Mouse (Mus musculus): ENCODE data around the gene Ssna1.
A peak's percentile ranks its signal among the peaks of the same experiment; 100 is the strongest.

Ssna1 gene

DNA sequence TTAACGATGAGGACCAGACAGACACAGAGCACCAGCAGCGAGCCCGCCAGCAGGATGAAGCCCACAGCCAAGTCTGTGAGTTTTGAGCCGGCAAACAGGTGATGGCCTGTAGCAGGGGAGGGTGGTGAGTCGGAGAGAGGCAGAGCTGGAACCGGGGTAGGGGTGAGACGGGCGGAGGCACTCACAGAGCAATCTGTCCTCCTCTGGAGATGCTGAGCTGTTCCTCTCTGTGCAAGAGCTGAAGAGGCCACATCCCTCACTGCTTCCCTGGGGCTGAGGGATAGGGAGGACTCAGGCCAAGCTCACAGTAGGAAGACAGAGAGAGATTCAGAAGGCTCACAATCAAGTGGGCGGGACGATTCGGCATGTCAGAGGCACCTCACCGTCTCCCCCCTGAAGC lies 41.2 kb downstream of the Ssna1 start:
- DNase-seq (ENCODE audit: low spot score in 2 of 2), result no peak

- DNase-seq (ENCODE audit: low spot score in 2 of 2), result no peak
Observed at GRCm38 (mm10) chr2:25230581-25230980, 41.7 kb downstream of the Ssna1 start.

DNA sequence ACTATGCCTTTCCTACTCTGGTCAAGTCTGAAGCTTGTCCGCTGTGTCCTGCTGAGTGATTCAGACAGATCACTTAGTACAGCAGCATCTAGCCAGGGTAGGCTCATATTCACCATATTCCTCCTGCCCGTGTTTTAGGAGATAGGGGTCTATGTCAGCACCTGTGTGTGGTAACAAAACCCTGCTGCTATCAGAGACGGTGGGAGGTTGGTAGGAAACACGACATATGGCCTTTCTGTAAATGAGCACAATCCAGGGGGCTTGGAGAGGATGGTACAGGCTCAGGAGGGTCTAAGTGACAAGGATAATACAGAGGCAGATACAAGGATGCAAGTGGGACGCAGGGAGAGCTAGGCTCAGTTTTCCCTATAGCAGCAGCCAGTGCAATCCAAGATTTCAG lies 42.7 kb downstream of the Ssna1 start:
- no peak for DNase-seq (ENCODE audit: low spot score in 2 of 2)

DNA sequence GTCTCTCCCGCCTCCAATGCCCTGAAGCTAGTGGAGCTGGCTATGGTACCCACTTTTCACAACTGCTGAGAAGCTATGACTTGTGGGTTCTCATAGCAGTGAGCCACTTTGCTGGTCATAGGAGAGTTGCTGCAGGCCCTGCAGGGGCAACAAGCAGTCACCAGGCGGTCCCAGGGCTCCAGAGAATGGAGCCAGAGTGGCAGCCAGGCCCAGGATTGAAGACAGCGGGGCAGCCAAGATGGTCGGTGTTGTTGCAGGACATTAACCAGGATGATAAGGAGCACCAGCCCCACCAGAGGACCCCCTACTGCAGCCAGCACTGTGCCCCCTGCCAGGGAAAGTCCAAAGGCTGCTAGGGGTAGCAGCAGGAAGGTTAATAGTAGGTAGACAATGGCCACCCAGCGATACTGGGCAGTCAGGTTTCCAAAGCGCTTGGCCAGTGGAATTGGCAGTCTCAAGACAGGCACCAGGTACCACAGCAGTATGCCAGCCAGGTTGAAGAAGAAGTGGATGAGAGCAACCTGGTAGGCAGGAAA lies 43.2 kb downstream of the Ssna1 start:
- DNase-seq (ENCODE audit: low spot score in 2 of 2), result no peak

DNA sequence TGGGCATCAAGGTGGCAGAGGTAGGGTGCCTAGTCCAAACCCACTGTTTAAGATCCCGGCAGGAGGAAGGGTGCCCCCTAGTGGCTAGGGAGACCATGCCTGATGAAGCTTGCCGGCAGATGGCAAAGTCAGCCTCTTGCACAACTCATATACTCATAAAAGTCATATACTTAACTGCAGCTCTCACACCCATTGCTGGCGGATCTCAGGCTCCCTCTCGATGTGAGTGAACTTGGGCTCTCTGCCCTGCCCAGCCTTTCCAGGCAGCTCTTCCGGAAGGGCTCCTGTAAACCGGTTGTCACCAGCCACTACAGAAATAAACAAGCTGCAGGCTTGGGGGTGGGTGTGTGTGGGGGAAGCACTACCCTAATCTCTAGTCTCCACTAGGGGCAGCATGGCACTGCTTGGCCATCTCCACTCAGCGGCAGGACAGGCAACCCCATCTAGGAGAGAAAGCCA lies 43.8 kb downstream of the Ssna1 start:
- DNase-seq (ENCODE audit: low spot score in 2 of 2), result peak; percentile 84 to 86

DNA sequence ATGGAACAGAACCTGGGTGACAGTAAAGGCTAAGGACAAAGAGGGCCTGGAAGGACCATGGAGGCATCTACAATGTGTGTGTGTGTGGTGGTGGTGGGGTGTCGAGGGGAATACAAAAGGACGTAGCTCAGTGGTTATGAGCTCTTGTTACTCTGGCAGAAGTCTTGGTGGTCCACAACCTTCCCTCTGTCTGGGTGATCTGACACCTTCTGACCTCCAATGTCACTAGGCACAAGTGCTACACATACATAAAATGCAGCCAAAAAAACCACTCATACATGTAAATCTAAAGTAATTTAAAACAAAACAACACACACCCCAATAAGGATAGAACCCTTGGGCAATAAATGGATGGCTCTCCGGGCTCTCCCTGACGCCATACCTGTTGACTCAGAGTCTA lies 44.8 kb downstream of the Ssna1 start:
- DNase-seq (ENCODE audit: low spot score in 2 of 2), result no peak

DNA sequence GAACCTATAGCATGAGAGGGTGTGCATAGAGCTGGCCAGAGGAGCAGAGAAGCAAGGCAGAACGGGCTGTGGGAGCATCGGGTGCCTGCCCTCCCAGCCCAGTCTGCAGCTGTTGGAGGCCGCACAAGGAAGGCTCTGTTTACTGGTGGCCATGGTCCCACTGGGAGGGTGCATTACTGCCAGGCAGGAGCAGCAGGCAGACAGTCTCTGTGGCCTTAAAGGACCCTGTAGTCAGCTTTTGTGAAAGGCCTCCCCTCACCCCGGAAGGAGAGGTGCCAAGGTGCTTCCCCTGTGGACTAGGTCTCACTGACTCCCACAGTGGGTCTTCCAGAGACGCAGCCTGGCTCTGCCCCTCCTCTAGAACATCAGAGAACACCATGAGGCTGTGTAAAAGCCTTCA lies 45.4 kb downstream of the Ssna1 start:
- DNase-seq (ENCODE audit: low spot score in 2 of 2), result no peak

DNA sequence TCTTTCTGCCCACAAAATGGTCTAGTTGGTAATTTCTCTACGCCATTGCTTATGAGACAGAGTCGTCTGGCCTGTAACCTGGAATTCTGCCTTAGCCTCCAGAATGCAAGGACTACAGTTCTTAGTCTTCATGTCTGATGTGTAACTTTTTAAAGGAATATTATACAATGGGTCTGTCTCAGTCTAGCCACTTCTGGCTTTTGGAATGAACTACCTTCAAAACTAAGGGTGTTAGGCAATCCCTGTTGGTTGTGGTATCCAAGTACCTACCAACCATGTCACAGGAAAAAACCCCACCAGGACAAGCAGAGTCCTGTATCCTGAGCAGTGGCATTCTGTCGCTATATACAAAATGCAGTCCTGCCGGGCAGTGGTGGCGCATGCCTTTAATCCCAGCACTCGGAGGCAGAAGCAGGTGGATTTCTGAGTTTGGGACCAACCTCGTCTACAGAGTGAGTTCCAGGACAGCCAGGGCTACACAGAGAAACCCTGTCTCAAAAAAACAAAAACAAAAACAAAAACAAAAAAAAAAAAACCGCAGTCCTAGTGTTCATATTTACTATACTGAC lies 46.3 kb downstream of the Ssna1 start:
- DNase-seq (ENCODE audit: low spot score in 2 of 2), result no peak

DNA sequence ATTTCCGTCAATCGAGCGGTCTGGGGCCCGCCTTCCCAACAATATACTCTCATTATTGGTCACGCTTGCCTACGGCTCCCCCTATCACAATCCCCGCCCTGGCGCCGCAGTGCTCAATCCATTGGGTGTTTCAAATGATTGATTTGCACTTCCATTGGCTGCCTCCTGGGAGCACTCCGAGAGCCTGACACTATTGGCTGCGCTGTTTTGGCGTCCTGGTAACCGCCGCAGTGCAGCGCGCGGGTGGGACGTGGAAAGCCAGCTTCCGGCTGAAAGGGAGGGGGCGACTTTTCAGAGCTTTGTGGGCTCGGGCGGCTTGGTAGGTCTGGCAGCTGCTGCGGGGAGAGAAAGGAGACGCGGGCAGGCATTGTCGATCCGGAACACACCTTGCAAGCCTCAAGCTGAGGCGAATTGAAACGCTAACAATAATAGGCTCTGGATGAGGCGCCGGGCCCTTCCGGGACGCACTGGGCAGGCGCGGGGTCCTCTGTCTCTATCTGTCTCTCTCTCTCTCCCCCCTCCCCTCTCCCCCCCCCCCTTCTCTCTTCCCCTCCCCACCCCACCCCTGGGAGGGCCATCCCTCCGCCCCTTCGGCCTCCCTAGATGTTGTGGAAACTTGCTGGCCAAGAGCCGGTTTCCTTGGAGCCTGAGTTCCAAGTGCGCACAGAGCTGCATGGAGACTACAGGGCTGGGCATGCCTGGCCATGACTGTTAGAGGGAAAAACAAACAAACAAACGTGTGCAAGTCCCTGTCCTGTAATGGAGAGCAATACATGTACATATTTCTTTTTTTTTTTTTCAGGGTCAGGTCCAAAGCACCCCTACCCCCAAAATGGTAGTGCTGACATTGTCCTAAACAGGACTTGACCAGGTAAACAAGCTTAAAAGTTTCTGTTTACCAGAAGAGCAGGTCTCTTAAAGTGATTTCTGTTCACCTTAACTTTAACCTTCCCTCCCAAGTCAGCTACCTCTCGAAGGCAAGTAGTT lies 47.2 kb downstream of the Ssna1 start:
- DNase-seq (ENCODE audit: low spot score in 2 of 2), result peak; percentile 97 to 99

- no peak for DNase-seq (ENCODE audit: low spot score in 2 of 2)
Observed at GRCm38 (mm10) chr2:25224492-25224765, 47.8 kb downstream of the Ssna1 start, which contains the start of gene Tubb4b. Gene Tubb4b, minus strand, starts transcription at chr2:25224702.

DNA sequence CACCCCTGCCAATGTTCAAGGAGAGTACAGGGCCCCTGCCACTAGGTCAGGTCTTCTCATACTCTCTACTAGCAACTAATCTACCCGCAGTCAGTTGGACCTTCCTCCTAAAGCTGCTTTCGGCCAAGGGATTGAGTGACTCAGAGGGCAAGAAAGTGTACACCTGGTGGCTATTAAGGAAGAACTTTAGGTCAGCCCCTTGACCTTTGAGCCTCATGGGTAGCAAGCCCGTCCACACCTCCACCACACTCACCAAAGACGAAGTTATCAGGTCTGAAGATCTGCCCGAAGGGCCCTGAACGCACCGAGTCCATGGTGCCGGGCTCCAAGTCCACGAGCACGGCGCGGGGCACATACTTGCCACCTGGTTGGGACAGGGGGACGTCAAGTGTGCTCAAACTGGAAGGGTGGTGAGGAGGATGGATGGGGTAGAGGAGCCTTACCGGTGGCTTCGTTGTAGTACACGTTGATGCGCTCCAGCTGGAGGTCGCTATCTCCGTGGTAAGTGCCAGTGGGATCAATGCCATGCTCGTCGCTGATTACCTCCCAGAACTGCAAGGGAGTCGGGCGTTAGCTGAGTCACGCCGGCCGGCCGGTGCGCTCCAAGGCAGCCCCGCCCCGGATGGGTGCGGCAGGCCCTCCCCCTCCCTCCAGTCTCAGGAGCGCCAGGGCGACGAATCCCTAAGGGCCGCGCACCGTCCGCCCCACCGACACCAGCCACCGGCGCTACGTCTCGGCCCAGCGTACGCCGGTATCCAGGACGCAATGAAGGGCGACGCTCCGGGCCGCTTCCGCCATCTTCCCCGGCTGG lies 48.4 kb downstream of the Ssna1 start:
- DNase-seq (ENCODE audit: low spot score in 2 of 2), result peak; percentile 73 to 83

DNA sequence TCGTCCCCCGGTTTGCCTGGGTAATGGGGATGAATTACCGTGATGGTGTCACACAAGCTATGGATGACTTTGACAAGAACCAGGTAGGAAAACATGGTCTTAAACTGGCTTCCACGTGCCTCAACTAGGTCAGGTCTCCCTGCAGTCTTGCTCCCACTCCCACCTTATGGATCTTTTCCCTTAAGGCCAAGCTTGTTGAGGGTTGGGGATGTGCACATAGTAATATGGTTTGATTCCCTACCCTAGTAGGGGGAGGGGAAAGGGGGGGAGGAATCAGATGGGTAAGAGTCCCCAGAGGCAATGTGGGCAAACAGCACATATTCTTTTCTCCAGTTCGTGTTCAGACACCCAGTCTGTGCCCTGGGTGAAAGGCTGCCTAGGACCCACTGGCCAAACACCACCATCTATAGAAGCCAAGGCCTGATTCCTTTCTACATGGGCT lies 50.9 kb downstream of the Ssna1 start:
- DNase-seq (ENCODE audit: low spot score in 2 of 2), result no peak
